Mouse (Mus musculus): Measurements from ENCODE around the gene Birc5.
"Not testable (repeated sequence)": the region's sequence is repeated elsewhere in the genome, so short reads cannot be mapped to it uniquely, and the experiment has no call there.

The Birc5 gene

GRCm38 (mm10) chr11:117826916-117827315 lies 22.1 kb upstream of the Birc5 start:
- DNase-seq (ENCODE audit: low read depth), result no peak

- DNase-seq (ENCODE audit: low read depth), result no peak
Measured at GRCm38 (mm10) chr11:117827386-117827785, 21.7 kb upstream of the Birc5 start.

GRCm38 (mm10) chr11:117828149-117828887 lies 20.7 kb upstream of the Birc5 start:
- peak; percentile 63 for DNase-seq (ENCODE audit: low read depth)

DNA sequence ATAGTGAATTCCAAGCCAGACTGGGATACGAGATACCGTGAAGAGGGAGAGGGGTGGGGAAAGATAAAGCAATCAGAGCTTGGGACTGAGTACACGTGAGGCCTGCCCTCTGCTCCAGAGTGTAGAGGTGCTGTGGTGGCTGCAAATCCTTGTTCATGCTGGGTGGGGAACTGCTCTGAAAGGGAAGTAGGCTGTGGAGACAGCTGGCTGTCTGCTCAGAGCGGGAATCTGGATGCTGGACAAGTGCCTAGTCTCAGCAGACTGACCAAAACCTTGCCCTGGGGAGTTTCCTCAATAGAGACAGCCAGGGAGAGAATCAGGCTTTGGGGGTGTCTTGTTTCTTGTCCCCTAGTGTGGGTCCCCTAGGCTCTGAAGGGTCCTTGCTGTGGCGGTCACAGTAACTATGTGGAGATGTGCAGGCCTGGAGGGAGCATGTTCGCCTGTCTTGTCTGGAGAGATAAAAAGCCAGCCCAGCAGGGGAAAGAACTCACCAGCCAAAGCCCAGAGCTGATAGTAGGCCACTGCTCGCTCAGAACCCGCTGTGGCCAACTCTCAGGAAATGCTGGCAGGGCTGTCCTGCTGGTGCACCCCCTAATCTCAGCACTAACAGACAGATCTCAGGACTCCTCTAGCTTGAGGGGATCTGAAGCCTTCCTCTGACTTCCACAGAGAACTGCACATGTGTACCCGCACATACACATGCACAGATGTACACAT lies 20.0 kb upstream of the Birc5 start:
- peak; percentile 62 for DNase-seq (ENCODE audit: low read depth)

GRCm38 (mm10) chr11:117829671-117830215 lies 19.3 kb upstream of the Birc5 start:
- DNase-seq (ENCODE audit: low read depth), result peak; percentile 41

- peak; percentile 45 for DNase-seq (ENCODE audit: low read depth)
Measured at GRCm38 (mm10) chr11:117830401-117830800, 18.6 kb upstream of the Birc5 start.

DNA sequence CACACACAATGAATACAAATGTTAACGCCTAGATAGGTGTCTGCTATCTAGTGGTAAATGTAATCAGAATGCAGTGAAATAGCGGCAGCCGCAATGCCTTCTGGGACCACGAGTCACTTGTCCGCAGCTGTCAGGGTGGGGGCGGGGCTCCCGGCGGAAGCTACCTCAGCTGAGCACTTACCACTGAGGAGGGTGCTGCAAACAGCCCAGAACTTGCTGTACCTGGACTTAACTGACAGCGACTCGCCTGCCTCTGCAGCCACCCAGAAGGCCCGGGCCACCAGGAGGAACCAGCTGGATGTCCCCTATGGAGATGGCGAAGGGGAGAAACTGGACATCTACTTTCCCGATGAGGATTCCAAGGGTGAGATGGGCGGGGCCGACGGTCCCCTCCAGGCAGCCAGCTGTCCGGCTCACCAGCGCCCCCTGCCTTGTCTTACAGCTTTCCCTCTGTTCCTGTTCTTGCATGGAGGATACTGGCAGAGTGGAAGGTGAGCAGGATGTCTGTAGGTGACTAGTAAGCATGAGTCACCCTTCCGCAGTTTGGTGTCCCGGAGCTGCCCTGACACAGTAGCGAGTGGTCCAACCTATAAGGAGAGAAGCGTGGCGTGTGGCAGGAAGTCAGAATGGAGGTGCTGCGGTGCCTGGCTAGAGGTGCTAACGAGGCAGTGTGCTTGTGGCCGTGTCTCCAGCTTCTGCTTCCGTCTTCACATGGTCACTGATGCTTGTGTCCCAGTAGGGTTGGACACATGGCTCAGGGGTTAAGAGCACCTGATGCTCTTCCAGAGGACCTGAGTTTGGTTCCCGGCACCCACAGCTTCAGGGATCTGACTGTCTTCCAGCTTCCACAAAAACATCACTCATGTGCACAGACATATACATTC lies 16.7 kb upstream of the Birc5 start:
- peak; percentile 69 for DNase-seq (ENCODE audit: low read depth)

DNA sequence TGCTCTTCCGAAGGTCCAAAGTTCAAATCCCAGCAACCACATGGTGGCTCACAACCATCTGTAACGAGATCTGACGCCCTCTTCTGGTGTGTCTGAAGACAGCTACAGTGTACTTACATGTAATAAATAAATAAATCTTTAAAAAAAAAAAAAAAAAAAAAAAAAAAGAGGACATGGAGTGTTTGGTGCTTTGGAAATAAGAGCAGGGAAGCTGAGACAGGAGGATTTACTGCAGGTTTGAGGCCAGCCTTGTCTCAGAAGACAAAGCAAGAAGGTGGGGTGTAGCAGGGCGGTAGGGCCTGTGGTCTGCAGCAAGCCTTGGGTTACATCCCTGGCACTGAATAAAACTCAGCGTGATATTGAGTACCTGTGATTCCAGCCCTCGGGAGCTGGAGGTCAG lies 15.5 kb upstream of the Birc5 start:
- DNase-seq (ENCODE audit: low read depth), result not testable (repeated sequence)

- no peak for DNase-seq (ENCODE audit: low read depth)
Measured at GRCm38 (mm10) chr11:117834086-117834485, 15.0 kb upstream of the Birc5 start.

DNA sequence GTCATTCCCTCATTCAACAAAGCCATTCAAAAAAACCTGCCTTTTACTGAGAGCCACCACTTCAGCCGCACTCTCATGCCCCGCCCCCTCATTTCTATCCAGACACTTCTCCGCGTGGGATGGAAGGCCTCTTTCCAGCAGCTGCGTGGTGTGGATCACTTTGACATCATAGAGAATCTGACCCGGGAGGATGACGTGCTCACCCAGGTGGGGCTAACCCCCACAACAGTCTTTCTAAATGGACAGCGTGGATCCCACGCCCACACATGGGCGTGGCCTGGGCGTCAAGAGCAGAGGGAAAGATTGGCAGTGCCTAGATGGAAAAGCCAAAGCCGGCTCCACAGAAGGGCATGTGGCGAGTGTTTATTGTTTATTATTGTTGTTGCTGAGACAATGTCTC lies 12.7 kb upstream of the Birc5 start:
- no peak for DNase-seq (ENCODE audit: low read depth)

GRCm38 (mm10) chr11:117838572-117838971 lies 10.5 kb upstream of the Birc5 start:
- peak; percentile 41 for DNase-seq (ENCODE audit: low read depth)

- no peak for DNase-seq (ENCODE audit: low read depth)
Measured at GRCm38 (mm10) chr11:117839021-117839420, 10.0 kb upstream of the Birc5 start.

GRCm38 (mm10) chr11:117840910-117841309 lies 8.1 kb upstream of the Birc5 start:
- DNase-seq (ENCODE audit: low read depth), result no peak

DNA sequence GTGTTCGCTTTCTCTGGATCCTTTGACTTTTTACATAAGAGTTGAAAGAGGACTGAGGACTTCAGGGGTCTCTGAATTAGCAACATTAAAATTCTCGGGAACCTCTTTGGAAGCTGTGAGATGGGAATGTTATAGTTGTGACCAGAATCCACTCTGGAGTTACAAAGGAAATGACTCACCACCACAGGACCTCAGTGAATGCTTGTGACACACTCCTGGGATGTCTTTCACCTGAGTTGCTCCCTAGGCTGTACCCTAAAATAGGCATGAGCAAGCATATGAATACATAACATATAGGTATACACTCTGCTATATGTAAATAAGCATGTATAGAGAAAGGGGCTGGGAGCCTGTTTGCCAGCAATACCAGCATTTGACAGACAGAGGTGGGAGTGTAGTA lies 5.6 kb upstream of the Birc5 start:
- no peak for DNase-seq (ENCODE audit: low read depth)

DNA sequence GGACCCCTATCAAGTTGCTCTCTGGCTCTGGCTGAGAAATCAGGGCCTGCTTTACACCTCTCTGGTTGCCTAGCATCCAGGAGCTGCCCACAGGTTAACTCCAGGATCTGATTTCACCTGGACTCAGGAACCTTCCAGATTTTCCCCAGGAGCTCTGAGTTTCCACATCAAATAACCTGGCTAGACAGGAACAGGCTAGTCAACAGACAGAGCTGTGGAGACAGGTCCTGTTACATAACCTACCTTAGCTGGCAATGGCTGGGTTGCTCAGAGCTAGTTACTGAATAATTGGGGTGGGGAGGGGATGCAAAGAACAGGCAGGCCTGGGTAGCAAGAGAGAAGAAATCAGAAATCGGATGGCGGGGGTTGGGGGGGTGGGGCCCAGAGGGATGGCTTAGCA lies 4.1 kb upstream of the Birc5 start:
- no peak for DNase-seq (ENCODE audit: low read depth)

GRCm38 (mm10) chr11:117845651-117846050 lies 3.4 kb upstream of the Birc5 start:
- DNase-seq (ENCODE audit: low read depth), result no peak

- DNase-seq (ENCODE audit: low read depth), result peak; percentile 50
Measured at GRCm38 (mm10) chr11:117846640-117847039, 2.4 kb upstream of the Birc5 start.

DNA sequence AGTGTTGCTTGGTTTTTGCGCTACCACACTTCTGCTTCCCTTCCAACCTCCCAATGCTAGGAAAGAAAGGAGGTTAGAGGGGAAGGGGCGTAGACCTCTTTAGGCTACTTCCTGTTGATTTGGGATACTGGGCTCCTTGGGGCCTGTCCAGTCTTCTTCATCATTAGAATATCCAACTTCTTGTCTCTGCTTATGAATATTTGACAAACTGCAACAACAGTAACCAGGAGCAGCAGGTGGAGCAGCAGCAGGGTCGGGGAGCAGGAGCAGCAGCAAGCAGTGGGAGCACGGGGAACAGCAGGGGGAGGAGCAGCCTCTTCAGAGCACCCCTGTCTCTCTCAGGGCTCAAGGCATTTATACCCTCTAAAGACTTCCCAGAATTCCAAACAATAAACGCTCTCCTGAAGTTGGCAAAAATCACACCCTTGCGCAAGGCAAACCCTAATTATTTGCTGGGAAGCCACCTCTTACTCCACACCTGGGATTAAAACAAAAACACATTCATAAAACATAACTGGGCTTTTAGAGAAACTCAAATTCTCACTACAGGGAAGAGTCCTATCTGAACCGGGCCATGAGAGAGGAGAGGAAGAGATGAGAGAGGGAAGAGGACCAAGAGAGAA lies 1.3 kb upstream of the Birc5 start:
- peak; percentile 73 for DNase-seq (ENCODE audit: low read depth)

GRCm38 (mm10) chr11:117848271-117848984 lies 623 bp upstream of the Birc5 start:
- peak; percentile 70 for DNase-seq (ENCODE audit: low read depth)

GRCm38 (mm10) chr11:117852875-117853274 lies 3.8 kb downstream of the Birc5 start:
- DNase-seq (ENCODE audit: low read depth), result no peak

DNA sequence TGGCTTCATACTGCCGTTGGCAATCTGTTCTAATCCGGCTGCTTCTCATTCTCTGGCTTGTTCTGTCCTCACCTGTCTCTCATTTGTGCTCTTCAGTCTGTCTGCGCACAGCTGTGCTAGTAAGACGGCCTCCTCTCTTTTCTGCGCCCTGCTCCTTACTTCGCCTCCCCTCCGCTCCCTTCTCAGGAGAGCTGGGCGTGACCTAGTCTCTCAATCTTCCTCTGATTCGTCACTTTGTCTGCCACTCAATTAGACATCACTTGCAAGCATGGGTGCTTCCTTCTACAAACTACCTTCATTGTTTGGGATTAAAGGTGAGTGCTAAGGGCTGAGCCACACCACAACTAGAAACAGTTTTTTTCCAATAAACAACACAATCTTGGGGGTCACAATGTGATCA lies 5.2 kb downstream of the Birc5 start:
- no peak for DNase-seq (ENCODE audit: low read depth)
